Mouse (Mus musculus): ENCODE data around the gene Zfp512b. TPM values are rescaled to one million over a fixed set of nuclear protein-coding genes. Genes with fewer than 3 reads are reported as not detected.

Zfp512b gene
- polyA plus RNA-seq, 1 experiment from 2014 or later: 10.5 TPM

DNA sequence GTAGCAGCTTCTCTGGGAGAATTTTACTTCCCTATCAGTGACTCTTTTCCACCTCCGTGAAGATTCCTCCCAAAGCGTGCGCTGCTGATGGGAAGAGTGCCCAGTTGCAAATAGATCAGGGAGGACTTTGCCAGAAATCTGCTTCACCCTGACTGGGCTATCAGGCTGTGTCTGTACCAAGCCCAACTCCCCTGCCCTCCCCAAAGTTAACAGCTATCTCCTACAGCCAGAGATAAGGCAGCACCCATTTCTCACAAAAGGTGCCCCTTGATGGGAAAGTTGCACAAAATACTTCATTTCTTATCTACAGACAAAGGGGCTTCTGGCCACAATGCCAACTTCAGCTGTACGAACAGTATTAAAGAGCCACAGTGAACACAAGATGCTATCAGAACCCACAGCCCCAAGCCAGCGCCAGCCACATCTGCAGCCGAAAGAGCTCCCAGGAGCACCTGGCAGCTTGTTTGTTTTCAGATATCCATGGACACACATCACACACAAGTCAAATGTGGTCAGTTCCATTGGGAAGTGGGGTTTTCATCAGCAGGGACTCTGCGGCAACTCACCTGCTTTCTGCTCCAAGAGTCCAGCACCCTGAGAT lies 14.5 kb downstream of the Zfp512b start:
- ATAC-seq (no peak), DNase-seq (peak; percentile 13)
- H3K9me3 ChIP-seq (ENCODE audit: low read length): no peaks in the 10 kb centered on the region
- WGBS (ENCODE audit: insufficient replicate concordance): 50% methylated on average over 7 of the region's 7 CpGs
- H3K4me1 ChIP-seq (ENCODE audit: insufficient read depth): peaks cover 48% of the 10 kb centered on the region
- no peak overlapping the region for H3K27ac ChIP-seq (ENCODE audit: low read depth)
- TF ChIP-seq CTCF (IDR thresholded peaks at IDR 0.05; ENCODE audit: low read depth): no peak
- peak; percentile 65; the same call in 1 of the 2 replicates for TF ChIP-seq EP300 (IDR thresholded peaks at IDR 0.05; ENCODE audit: low read depth)
- peak overlapping the region; percentile 34; the same call in 1 of the 2 replicates for H3K4me2 ChIP-seq (ENCODE audit: low read depth, low read length)
- H3K36me3 ChIP-seq (replicated peaks; ENCODE audit: insufficient read depth, low read length): peaks cover 9% of the 10 kb centered on the region; the same call in 1 of the 2 replicates
- H3K4me3 ChIP-seq (ENCODE audit: low read depth, low read length): no peak overlapping the region
- H3K27me3 ChIP-seq (ENCODE audit: insufficient read depth, low read length): no peaks in the 10 kb centered on the region
- H3K9ac ChIP-seq (replicated peaks): 0 out of 2 replicates have a peak overlapping the region, but pooled peaks have one; percentile 21

DNA sequence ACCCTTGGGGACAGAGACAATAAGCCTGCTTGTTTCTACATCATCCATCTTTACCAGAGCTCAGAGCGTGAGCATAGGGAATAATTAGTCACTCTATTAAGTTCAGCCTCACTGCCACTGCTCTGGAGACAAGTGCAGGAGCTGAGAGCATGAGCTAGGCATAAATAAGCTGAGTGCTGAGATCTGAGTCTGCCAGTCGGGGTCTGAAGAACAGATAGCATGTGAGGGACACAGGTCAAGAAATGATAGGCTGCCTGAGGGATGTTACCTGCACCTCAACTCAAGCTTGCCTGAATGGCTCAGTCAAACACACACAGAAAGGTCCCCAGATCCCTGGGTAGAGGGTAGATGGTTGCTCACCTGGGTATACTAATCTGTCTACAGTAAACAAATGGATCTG lies 15.5 kb downstream of the Zfp512b start:
- Histone ChIP-seq H3K9ac (replicated peaks) (no peak overlapping the region), H3K4me1 (ENCODE audit: insufficient read depth) (peaks cover 41% of the 10 kb centered on the region)
- 61% methylated on average over 2 of the region's 2 CpGs for WGBS (ENCODE audit: insufficient replicate concordance)

DNA sequence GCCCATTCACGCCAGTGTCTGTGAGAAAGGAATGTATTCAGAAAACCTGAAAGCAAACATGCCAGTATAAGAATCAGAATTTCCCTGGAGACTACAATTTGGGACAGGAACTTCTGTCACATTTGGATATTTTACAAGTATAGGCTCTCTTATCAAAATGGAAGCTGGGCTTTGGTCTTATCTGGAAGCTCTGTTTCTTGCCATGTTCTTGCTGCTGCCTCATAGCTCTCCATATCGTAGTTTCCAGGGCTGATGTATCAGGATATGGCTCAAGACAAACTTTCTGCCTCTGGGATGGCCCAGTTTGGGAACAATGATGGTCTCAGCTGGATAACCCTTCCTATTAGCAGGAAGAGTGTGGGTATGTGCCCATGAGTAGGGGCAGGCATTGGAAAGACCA lies 16.0 kb downstream of the Zfp512b start:
- whole genome bisulfite sequencing (ENCODE audit: insufficient replicate concordance): 72% methylated on average over 2 of the region's 2 CpGs
- TF ChIP-seq CTCF (IDR thresholded peaks at IDR 0.05; ENCODE audit: low read depth): no peak
- DNase-seq: no peak

More for the DNA sequence above, 15.5 kb downstream of the Zfp512b start:
- DNase-seq: peak; percentile 12
- Histone ChIP-seq H3K27me3 (ENCODE audit: insufficient read depth, low read length) (no peaks in the 10 kb centered on the region), H3K9me3 (ENCODE audit: low read length) (no peaks in the 10 kb centered on the region), H3K27ac (ENCODE audit: low read depth) (no peak overlapping the region), H3K4me3 (ENCODE audit: low read depth, low read length) (no peak overlapping the region), H3K4me2 (ENCODE audit: low read depth, low read length) (no peak overlapping the region), H3K36me3 (replicated peaks; ENCODE audit: insufficient read depth, low read length) (peaks cover 16% of the 10 kb centered on the region)
- ATAC-seq: no peak
- TF ChIP-seq CTCF (IDR thresholded peaks at IDR 0.05; ENCODE audit: low read depth) (no peak), EP300 (IDR thresholded peaks at IDR 0.05; ENCODE audit: low read depth) (no peak)

DNA sequence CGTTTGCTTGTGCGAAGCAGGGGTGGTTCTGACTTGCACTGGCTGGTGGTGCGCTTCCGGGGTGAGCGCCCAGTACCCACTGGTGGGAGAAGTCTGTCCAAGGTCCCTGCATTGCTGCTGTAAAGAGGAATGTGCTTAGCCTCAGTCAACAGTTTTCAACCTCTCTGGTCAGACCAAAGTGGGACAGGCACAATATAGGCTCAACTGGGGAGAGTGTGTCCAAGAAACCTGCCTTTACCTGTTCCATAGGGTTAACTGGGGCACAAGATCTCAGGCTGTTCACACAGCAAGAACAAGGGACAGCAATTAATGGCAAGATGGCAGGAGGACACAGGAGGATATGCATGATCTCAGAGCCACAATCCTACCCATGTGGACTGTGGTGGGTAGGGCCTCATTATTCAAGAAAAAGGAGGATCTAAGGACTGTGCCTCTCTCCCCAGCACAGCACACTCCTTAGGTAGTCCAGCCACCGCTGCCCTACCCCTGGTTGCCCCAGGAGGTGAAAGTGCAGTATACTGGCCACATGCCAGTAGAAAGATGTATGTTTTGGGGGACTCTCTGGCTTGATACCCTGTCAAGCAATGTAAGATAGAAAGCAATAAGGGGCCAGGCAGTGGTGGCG lies 17.6 kb downstream of the Zfp512b start:
- no peak overlapping the region for H3K4me2 ChIP-seq (ENCODE audit: low read depth, low read length)
- peaks cover 36% of the 10 kb centered on the region for H3K4me1 ChIP-seq (ENCODE audit: insufficient read depth)
- H3K27ac ChIP-seq (ENCODE audit: low read depth): no peak overlapping the region
- WGBS (ENCODE audit: insufficient replicate concordance): 88% methylated on average over 7 of the region's 7 CpGs
- H3K9ac ChIP-seq (replicated peaks): no peak overlapping the region
- no peaks in the 10 kb centered on the region for H3K9me3 ChIP-seq (ENCODE audit: low read length)
- no peak for ATAC-seq
- no peaks in the 10 kb centered on the region for H3K27me3 ChIP-seq (ENCODE audit: insufficient read depth, low read length)
- H3K4me3 ChIP-seq (ENCODE audit: low read depth, low read length): no peak overlapping the region
- TF ChIP-seq EP300 (IDR thresholded peaks at IDR 0.05; ENCODE audit: low read depth) (no peak), CTCF (IDR thresholded peaks at IDR 0.05; ENCODE audit: low read depth) (no peak)
- peak; percentile 8 for DNase-seq
- peaks cover 24% of the 10 kb centered on the region for H3K36me3 ChIP-seq (replicated peaks; ENCODE audit: insufficient read depth, low read length)

More for the DNA sequence above, 16.0 kb downstream of the Zfp512b start:
- no peaks in the 10 kb centered on the region for H3K9me3 ChIP-seq (ENCODE audit: low read length)
- H3K4me1 ChIP-seq (ENCODE audit: insufficient read depth): peaks cover 39% of the 10 kb centered on the region
- no peak overlapping the region for H3K9ac ChIP-seq (replicated peaks)
- H3K4me2 ChIP-seq (ENCODE audit: low read depth, low read length): no peak overlapping the region
- H3K27me3 ChIP-seq (ENCODE audit: insufficient read depth, low read length): no peaks in the 10 kb centered on the region
- H3K27ac ChIP-seq (ENCODE audit: low read depth): no peak overlapping the region
- peaks cover 20% of the 10 kb centered on the region for H3K36me3 ChIP-seq (replicated peaks; ENCODE audit: insufficient read depth, low read length)
- no peak for ATAC-seq
- H3K4me3 ChIP-seq (ENCODE audit: low read depth, low read length): no peak overlapping the region

DNA sequence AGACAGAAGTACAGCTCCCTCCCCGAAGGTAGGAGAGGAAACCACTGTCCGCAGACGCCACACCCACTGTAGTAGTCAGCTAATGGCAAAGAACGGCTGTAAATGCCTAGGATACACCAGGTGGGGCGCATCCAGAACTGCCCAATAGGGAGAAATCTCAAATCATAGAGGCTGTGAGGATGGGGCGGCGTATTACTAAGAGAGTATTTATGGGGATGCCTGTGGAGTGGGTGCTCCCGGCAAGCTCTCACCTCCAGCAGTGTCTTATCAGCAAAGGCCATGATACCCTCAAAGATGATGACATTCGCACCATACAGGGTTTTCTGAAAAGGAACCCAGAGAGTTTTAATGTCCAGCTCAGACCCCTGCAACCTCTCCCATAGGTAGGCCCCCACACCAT lies 18.6 kb downstream of the Zfp512b start:
- DNase-seq: peak; percentile 9
- Histone ChIP-seq H3K36me3 (replicated peaks; ENCODE audit: insufficient read depth, low read length) (peaks cover 25% of the 10 kb centered on the region), H3K4me3 (ENCODE audit: low read depth, low read length) (no peak overlapping the region), H3K27me3 (ENCODE audit: insufficient read depth, low read length) (no peaks in the 10 kb centered on the region), H3K9me3 (ENCODE audit: low read length) (no peaks in the 10 kb centered on the region), H3K4me1 (ENCODE audit: insufficient read depth) (peaks cover 27% of the 10 kb centered on the region), H3K4me2 (ENCODE audit: low read depth, low read length) (no peak overlapping the region), H3K9ac (replicated peaks) (no peak overlapping the region), H3K27ac (ENCODE audit: low read depth) (no peak overlapping the region)
- TF ChIP-seq EP300 (IDR thresholded peaks at IDR 0.05; ENCODE audit: low read depth) (no peak), CTCF (IDR thresholded peaks at IDR 0.05; ENCODE audit: low read depth) (no peak)
- no peak for ATAC-seq
- 78% methylated on average over 9 of the region's 9 CpGs for WGBS (ENCODE audit: insufficient replicate concordance)

DNA sequence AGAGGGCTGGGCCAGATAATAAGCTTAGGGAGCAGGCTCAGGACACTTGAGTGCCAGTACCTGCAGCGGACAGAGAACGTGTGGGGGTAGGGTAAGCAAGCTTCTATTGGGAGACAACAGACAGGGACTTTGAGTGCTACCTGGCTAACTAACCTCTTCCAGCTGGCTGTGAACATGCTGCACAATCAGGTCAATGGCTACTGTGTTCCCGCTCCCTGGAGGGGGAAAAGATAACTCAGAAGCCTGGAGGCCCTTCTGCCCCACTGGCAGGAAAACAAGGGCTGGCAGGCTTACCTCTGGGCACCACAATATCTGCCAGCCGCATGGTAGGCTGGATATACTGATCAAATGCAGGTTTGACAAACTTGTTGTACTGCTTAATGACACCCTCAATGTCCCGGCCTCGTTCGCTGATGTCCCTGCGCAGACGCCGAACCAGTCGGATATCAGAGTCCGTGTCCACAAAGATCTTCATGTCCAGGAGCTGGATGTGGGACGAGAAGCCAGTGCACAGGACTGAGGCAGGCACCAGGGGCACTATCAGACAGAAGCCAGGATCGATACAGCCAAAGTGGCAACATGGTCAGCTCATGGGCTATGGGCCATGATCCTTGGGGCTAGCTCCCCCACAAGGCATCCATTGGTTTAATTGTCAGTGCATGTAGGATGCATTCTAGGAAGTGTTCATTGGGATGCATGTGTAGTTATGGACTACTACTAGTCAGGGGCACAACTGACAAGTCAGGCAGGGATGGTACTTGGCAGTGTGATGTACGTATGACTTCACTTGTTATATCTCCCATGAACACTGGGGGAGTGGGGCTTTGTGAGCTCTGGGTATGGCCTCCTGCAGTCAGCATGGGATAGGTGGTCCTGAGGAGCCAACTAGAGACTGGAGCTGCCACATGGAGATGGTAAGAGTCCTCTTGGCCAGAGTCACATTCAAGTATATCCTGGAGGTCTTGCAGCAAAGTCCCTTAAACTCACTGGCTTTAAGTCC lies 19.4 kb downstream of the Zfp512b start:
- no peak overlapping the region for H3K4me2 ChIP-seq (ENCODE audit: low read depth, low read length)
- no peak overlapping the region for H3K27ac ChIP-seq (ENCODE audit: low read depth)
- ATAC-seq (no peak), DNase-seq (peak; percentile 9)
- 86% methylated on average over 15 of the region's 15 CpGs for WGBS (ENCODE audit: insufficient replicate concordance)
- no peak overlapping the region for H3K4me3 ChIP-seq (ENCODE audit: low read depth, low read length)
- H3K27me3 ChIP-seq (ENCODE audit: insufficient read depth, low read length): no peaks in the 10 kb centered on the region
- H3K36me3 ChIP-seq (replicated peaks; ENCODE audit: insufficient read depth, low read length): peaks cover 25% of the 10 kb centered on the region
- no peak for TF ChIP-seq CTCF (IDR thresholded peaks at IDR 0.05; ENCODE audit: low read depth)
- no peak for TF ChIP-seq EP300 (IDR thresholded peaks at IDR 0.05; ENCODE audit: low read depth)
- peaks cover 23% of the 10 kb centered on the region for H3K4me1 ChIP-seq (ENCODE audit: insufficient read depth)
- no peak overlapping the region for H3K9ac ChIP-seq (replicated peaks)
- no peaks in the 10 kb centered on the region for H3K9me3 ChIP-seq (ENCODE audit: low read length)

Data from liver, postnatal 0 days (tissue).